Mouse (Mus musculus) lung, postnatal 0 days (tissue): Measurements from ENCODE around the gene Krt79.

Experiments
- CTCF ChIP-seq: IDR thresholded peaks from 2 replicates; pipeline ENCODE4 v1.5.1; 2016; ENCODE audit warnings: antibody characterized with exemption, mild to moderate bottlenecking
- EP300 ChIP-seq: IDR thresholded peaks from 2 replicates; pipeline ENCODE4 v1.6.1; 2016; ENCODE audit warnings: antibody characterized with exemption, mild to moderate bottlenecking, control low read depth

DNA sequence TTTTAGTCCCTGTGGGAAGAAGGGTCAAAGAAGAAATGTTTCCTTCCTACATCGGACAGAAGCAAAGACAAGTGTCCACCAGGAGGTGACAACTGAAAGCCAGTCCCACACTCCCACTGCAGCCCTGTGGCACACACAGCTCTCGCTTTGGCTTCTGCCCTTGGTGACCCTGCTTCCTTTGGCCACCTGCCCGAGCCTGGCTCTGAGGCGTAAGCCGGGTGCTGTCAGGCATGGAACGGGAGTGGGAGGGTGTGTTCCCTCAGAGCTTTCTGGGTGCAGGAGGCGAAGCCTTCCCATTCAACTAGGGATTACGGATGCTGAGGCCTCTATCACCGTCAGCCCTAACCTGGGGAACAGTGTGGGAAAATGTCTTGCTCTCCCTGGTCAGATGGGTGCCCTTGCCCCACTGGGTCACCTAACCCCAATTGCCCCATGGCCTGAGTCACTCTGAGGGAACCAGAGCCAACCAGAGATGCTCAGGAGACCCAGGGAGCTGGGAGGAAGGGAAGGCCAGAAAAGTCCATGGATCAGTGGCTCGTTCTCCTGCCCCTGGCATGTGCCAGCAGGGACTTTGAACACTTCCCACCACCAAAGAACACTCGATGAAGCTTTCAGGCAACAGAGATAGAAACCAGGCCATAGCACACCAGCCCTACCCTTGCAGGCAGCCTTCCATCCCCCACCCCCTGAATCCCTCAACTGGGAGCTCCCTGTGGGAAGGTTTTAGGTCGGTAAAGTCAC, 12.6 kb downstream of the Krt79 start:
- TF ChIP-seq CTCF (no peak), EP300 (no peak)
